Mouse (Mus musculus) left cerebral cortex, postnatal 25 days (tissue): ENCODE results near the gene Csrnp2. TPM values are rescaled to one million over a fixed set of nuclear protein-coding genes. Genes with fewer than 3 reads are reported as not detected.
"Not testable (repeated sequence)": the region's sequence is repeated elsewhere in the genome, so short reads cannot be mapped to it uniquely, and the experiment has no call there.

Experiments used
- DNase-seq, 2 experiments: peaks; one replicate each; pipeline ENCODE4 v3.0.0; 2022; ENCODE audit warnings: low spot score in 2 of 2, mixed read lengths in 1 of 2
- intact Hi-C: fragments of 180-260 bp; cut with DNase I; formaldehyde crosslinking; loops from one replicate; pipeline ENCODE4 v1.15.1; 2025
- total RNA-seq, 2 experiments: library from RNA; stranded (reverse); gene quantifications; 2 replicates each; pipeline ENCODE4 v1.2.3; 2021

Gene Csrnp2
- total RNA-seq, result 10 to 100 TPM; 36.2 to 36.8 TPM

- intact Hi-C loops, result loop anchor here (2.0 to 10.0 kb wide), 3 partner anchors 26 to 190 kb away; partner anchors contain the start of genes Cela1, Dazap2 and Letmd1
- DNase-seq, result peak; percentile 94 to 95
Measured at GRCm38 (mm10) chr15:100495102-100495501, at the start of gene Csrnp2. TSS of gene Csrnp2 (minus strand) at chr15:100495488.

GRCm38 (mm10) chr15:100543651-100544030 lies 48.4 kb upstream of the Csrnp2 start:
- intact Hi-C loops, result not testable (repeated sequence)

GRCm38 (mm10) chr15:100542876-100543650 lies 47.8 kb upstream of the Csrnp2 start:
- DNase-seq, intact Hi-C loops: not testable (repeated sequence)

More at GRCm38 (mm10) chr15:100543651-100544030, 48.4 kb upstream of the Csrnp2 start:
- not testable (repeated sequence) for DNase-seq

GRCm38 (mm10) chr15:100541426-100541825 lies 46.1 kb upstream of the Csrnp2 start:
- intact Hi-C loops, result no loop called here
- no peak for DNase-seq

GRCm38 (mm10) chr15:100541001-100541400 lies 45.7 kb upstream of the Csrnp2 start:
- intact Hi-C loops, DNase-seq: not testable (repeated sequence)

GRCm38 (mm10) chr15:100539411-100539810 lies 44.1 kb upstream of the Csrnp2 start:
- intact Hi-C loops, result loop anchor here (5.0 kb wide), 1 partner anchor 143 kb away; no protein-coding TSS in a partner anchor
- no peak for DNase-seq

GRCm38 (mm10) chr15:100537913-100538312 lies 42.6 kb upstream of the Csrnp2 start:
- intact Hi-C loops, result loop anchor here (5.0 kb wide), 1 partner anchor 144 kb away; no protein-coding TSS in a partner anchor
- peak; percentile 9 to 10 for DNase-seq

GRCm38 (mm10) chr15:100527900-100528299 lies 32.6 kb upstream of the Csrnp2 start:
- intact Hi-C loops, result no loop called here
- no peak for DNase-seq

GRCm38 (mm10) chr15:100525405-100525804 lies 30.1 kb upstream of the Csrnp2 start:
- no peak for DNase-seq
- intact Hi-C loops, result no loop called here

GRCm38 (mm10) chr15:100520306-100520705 lies 25.0 kb upstream of the Csrnp2 start:
- intact Hi-C loops, result no loop called here
- DNase-seq, result no peak

- DNase-seq, result no peak
- intact Hi-C loops, result no loop called here
Measured at GRCm38 (mm10) chr15:100515121-100515520, 19.8 kb upstream of the Csrnp2 start.

GRCm38 (mm10) chr15:100513387-100513786 lies 18.1 kb upstream of the Csrnp2 start:
- intact Hi-C loops, result no loop called here
- no peak for DNase-seq

GRCm38 (mm10) chr15:100510072-100510471 lies 14.8 kb upstream of the Csrnp2 start:
- DNase-seq, result no peak
- intact Hi-C loops, result no loop called here

- peak in 1 of 2 experiments; percentile 40 for DNase-seq
- intact Hi-C loops, result no loop called here
Measured at GRCm38 (mm10) chr15:100508454-100509167, 13.3 kb upstream of the Csrnp2 start.

GRCm38 (mm10) chr15:100499506-100499905 lies 4.2 kb upstream of the Csrnp2 start:
- DNase-seq, result not testable (repeated sequence)
- intact Hi-C loops, result loop anchor here (10.0 kb wide), 1 partner anchor 185 kb away; the partner anchor contains the start of gene Cela1

GRCm38 (mm10) chr15:100494647-100495046 lies 641 bp downstream of the Csrnp2 start:
- intact Hi-C loops, result loop anchor here (2.0 to 10.0 kb wide), 4 partner anchors 26 to 190 kb away; partner anchors contain the start of genes Cela1, Dazap2 and Letmd1
- peak in 1 of 2 experiments; percentile 67 for DNase-seq

- no peak for DNase-seq
- intact Hi-C loops, result loop anchor here (5.0 to 10.0 kb wide), 2 partner anchors 110 to 193 kb away; partner anchors contain the start of gene Cela1
Measured at GRCm38 (mm10) chr15:100491966-100492365, 3.3 kb downstream of the Csrnp2 start.

- intact Hi-C loops, result no loop called here
- DNase-seq, result peak in 1 of 2 experiments; percentile 68
Measured at GRCm38 (mm10) chr15:100489263-100489662, 6.0 kb downstream of the Csrnp2 start.

GRCm38 (mm10) chr15:100488297-100488696 lies 7.0 kb downstream of the Csrnp2 start:
- intact Hi-C loops, DNase-seq: not testable (repeated sequence)

GRCm38 (mm10) chr15:100487050-100487449 lies 8.2 kb downstream of the Csrnp2 start:
- intact Hi-C loops, result no loop called here
- DNase-seq, result no peak
